Mouse (Mus musculus) kidney, embryonic 14.5 days (tissue): ENCODE measurements at regions not wholly inside any gene's neighbourhood (a gene's known extent, or its start where the extent isn't known, plus 50 kb on each side); places are given as distances from the start of the nearest gene placed in this dataset.

Experiments
- ATAC-seq: fragments of 200-750 bp; cut with Nextera tagmentation; 2 replicates; pipeline ENCODE4 v1.8.0; 2017; ENCODE audit warnings: moderate number of reproducible peaks, mild to moderate bottlenecking, moderate TSS enrichment, moderate library complexity; ENCODE audit not compliant: low FRiP score, low TSS enrichment
- H3K27ac ChIP-seq: fragments of 300-500 bp; sonication (generic); 2 replicates; pipeline ENCODE4 v1.5.1; 2014; ENCODE audit warnings: low read depth, mild to moderate bottlenecking, low read length, moderate library complexity, mixed read lengths
- H3K27me3 ChIP-seq: fragments of 300-500 bp; sonication (generic); 2 replicates; pipeline ENCODE4 v1.6.1; 2014; ENCODE audit warnings: mild to moderate bottlenecking, low read length; ENCODE audit not compliant: control insufficient read depth, insufficient read depth
- H3K36me3 ChIP-seq: fragments of 300-500 bp; sonication (generic); 2 replicates; pipeline ENCODE4 v1.6.1; 2014; ENCODE audit warnings: low read length, mixed read lengths; ENCODE audit not compliant: control insufficient read depth, insufficient read depth
- H3K4me1 ChIP-seq: fragments of 300-500 bp; sonication (generic); 2 replicates; pipeline ENCODE4 v1.6.1; 2014; ENCODE audit warnings: low read length, mixed read lengths; ENCODE audit not compliant: control insufficient read depth, insufficient read depth
- H3K4me2 ChIP-seq: fragments of 300-500 bp; sonication (generic); replicated peaks from 2 replicates; pipeline ENCODE4 v1.6.1; 2014; ENCODE audit warnings: low read depth, mild to moderate bottlenecking, low read length
- H3K4me3 ChIP-seq: fragments of 300-500 bp; sonication (generic); 2 replicates; pipeline ENCODE4 v1.5.1; 2014; ENCODE audit warnings: mild to moderate bottlenecking, low read length
- H3K9ac ChIP-seq: fragments of 300-500 bp; sonication (generic); 2 replicates; pipeline ENCODE4 v1.6.1; 2014; ENCODE audit warnings: low read depth, mild to moderate bottlenecking, low read length, moderate library complexity
- H3K9me3 ChIP-seq: fragments of 300-500 bp; sonication (generic); 2 replicates; pipeline ENCODE4 v1.6.1; 2016; ENCODE audit warnings: low read length; ENCODE audit not compliant: control insufficient read depth
- WGBS: fragments of 180-500 bp; shearing (Covaris S2); extraction: QIAGEN DNeasy Blood & Tissue Kit; methylation state at CpG from one replicate; pipeline ENCODE4 v1.1.7; 2014; 5-methylcytosine and 5-hydroxymethylcytosine counted together

DNA sequence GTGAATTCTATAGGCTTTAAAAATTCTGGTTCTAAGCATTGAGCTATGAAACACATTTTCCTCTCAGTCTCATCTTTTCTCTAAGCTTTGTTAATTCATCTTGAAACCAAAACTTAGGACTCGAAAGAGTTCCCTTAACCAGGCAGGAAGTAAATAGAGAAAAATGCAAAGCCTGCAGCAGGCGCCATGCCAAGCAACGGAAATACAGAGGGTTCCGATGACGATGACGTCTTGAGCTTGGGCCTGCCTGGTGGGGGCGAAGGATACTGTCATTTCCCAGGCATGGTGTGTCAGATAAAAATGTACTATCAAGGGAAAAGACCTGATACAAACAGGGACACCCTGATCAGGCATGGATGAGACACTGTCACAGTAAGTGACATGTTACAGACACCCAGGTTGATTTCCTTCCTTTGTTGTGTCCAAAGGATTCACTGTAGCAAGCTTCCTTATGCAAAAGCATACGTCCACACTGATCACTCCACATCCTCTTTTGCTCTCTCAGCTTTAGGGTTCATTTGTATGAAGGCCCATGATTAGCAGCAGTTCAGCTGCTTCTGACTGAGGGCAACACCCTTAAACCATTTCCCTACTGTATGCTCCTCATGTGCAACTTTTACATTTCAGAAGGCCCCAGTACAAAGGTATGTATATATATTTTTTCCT, 135.0 kb downstream of the Cemip2 start:
- WGBS, result 77% methylated on average over 8 of the region's 8 CpGs
- no peak overlapping the region; the same call in 1 of the 2 replicates for H3K27ac ChIP-seq

DNA sequence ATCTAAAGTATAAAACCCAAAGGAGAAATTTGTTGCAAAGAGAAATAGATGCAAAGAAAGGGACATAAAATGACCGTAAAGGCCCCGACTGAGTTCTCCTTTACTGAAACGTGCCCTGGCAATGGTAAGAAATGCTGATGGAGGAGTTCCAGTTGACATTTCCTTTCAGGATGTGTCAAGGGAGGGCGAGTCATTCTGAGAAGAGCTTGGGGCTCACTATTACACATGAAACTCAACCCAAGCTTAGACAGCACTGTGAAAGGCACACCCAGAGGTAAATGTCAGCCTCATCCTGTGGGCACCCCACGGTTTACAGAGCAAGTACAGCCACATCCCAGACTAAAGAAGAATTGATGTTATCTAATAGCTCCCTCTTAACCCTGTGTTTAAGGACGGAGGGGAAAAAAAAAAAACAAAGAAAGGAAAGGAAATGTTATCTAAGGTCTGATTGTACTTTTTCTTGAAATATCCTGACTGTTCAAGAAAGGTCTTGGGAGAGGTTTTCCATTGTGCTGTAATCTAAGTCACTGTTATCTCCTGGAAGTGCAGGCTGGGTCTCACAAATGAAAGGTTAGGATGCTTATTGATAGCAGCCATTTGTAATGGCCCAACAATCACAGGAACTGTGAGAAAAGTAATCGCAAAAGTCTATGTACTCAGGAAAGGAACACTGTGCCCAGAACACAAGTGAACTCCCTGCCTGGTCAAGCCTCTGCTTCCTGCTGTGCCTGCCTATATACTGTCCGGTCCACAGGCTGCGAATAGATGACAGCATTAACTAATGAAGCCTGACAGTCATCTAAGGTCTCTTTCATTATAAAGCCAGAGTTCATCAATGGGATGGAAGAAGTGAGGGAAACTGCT, 135.8 kb downstream of the Cemip2 start:
- Histone ChIP-seq H3K27me3 (no peaks in the 10 kb centered on the region), H3K4me1 (no peaks in the 10 kb centered on the region), H3K36me3 (no peaks in the 10 kb centered on the region), H3K27ac (no peak overlapping the region), H3K4me3 (no peak overlapping the region), H3K4me2 (no peak overlapping the region), H3K9ac (no peak overlapping the region), H3K9me3 (no peaks in the 10 kb centered on the region)
- ATAC-seq, result no peak
- 52% methylated on average over 9 of the region's 9 CpGs for WGBS

More for the DNA sequence above, 135.0 kb downstream of the Cemip2 start:
- Histone ChIP-seq H3K4me2 (no peak overlapping the region), H3K9ac (no peak overlapping the region), H3K4me1 (no peaks in the 10 kb centered on the region), H3K4me3 (no peak overlapping the region), H3K9me3 (no peaks in the 10 kb centered on the region), H3K36me3 (no peaks in the 10 kb centered on the region), H3K27me3 (no peaks in the 10 kb centered on the region)
- no peak for ATAC-seq

DNA sequence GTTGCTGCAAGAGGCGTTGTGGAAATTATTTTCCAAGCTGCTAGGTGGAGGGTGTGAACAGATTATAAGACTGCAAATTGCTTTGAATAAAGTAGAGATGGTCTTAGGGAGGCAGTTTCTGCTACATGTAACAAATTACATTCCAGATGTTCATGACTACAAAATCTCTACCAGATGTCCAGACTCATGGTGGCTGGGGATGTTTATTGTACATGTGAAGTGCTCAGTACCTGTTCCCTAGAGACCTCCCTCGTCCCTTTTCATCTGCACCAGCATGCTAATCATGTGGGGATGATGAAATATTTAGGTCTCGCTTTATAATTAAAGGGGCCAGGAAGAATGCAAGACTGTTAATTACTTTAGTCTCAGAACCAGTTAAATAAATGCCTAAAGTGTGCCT, 136.5 kb downstream of the Cemip2 start:
- 69% methylated on average over 3 of the region's 3 CpGs for WGBS
- no peaks in the 10 kb centered on the region for H3K27me3 ChIP-seq
- H3K27ac ChIP-seq, result no peak overlapping the region
- no peak overlapping the region for H3K4me3 ChIP-seq
- ATAC-seq, result no peak
- no peaks in the 10 kb centered on the region for H3K4me1 ChIP-seq
- no peak overlapping the region for H3K4me2 ChIP-seq
- no peaks in the 10 kb centered on the region for H3K9me3 ChIP-seq
- H3K9ac ChIP-seq, result no peak overlapping the region
- no peaks in the 10 kb centered on the region for H3K36me3 ChIP-seq

DNA sequence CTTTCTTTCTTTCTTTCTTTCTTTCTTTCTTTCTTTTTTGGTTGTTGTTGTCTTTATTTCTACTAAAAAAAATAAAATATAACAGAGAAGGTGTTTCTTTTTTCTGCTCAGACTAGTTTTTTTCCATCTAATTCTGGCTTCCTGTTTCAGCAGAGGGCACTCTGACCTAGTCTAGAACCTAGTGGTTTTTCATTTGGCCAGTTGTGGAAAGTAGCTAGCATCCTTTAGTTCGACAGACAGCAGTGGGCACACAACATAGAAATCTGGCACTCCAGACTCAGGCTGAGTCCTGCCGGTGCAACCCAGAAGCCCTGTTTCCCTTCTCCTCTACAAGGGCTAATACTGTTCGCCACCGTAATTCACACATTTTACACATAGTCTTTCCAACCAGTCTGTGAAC, 140.0 kb downstream of the Cemip2 start:
- no peak overlapping the region for H3K4me3 ChIP-seq
- H3K9me3 ChIP-seq, result no peaks in the 10 kb centered on the region
- no peak for ATAC-seq
- H3K27me3 ChIP-seq, result no peaks in the 10 kb centered on the region
- 89% methylated on average over 4 of the region's 4 CpGs for WGBS
- H3K9ac ChIP-seq, result no peak overlapping the region
- no peaks in the 10 kb centered on the region for H3K4me1 ChIP-seq
- no peak overlapping the region for H3K4me2 ChIP-seq
- H3K36me3 ChIP-seq, result no peaks in the 10 kb centered on the region
- no peak overlapping the region for H3K27ac ChIP-seq

DNA sequence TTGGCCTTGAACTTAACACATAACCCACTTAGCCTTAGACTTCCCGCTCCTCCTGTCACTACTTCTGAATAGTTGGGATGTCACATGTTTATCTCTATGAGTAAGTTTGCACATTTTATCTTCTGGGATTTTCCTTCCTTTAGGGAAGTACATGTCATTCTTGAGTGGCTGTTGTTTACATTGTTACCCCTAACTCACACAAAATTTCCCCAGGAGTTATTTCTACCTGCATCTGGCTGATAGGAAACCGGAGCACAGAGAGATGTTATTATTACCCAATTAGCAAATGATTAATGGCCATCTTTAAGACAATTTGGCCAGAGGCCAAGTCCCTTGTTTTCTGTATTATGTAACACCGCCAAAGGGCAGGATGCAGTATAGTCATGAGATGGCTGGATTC, 140.9 kb downstream of the Cemip2 start:
- Histone ChIP-seq H3K36me3 (no peaks in the 10 kb centered on the region), H3K4me3 (no peak overlapping the region), H3K9me3 (no peaks in the 10 kb centered on the region), H3K4me2 (no peak overlapping the region), H3K27me3 (no peaks in the 10 kb centered on the region), H3K9ac (no peak overlapping the region), H3K27ac (no peak overlapping the region), H3K4me1 (no peaks in the 10 kb centered on the region)
- 0 out of 2 replicates have a peak, but pooled peaks have one; percentile 24 for ATAC-seq
- WGBS, result 48% methylated on average over 3 of the region's 3 CpGs

DNA sequence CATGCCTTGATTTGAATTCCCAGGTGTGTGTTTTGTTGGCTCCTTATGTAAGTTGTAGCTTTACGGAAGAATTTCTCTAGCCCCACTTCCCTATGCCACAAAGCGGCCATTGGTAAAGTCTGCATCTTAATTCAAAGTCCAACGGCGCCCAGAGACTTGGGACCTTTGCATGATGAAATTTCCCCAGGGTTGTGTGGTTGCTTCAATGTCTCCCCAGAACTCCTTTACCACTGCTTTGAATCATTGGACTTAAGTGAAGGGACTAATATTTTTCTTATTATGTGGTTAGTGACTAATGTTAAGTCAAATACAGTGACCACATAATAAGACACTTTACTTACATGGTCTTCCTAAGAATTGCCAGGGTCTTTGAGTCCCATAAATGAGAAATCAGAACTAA, 162.0 kb downstream of the Cemip2 start:
- Histone ChIP-seq H3K9me3 (no peaks in the 10 kb centered on the region), H3K4me2 (no peak overlapping the region), H3K27me3 (no peaks in the 10 kb centered on the region), H3K4me3 (no peak overlapping the region), H3K36me3 (no peaks in the 10 kb centered on the region), H3K9ac (no peak overlapping the region), H3K4me1 (no peaks in the 10 kb centered on the region), H3K27ac (no peak overlapping the region)
- 93% methylated on average over 4 of the region's 4 CpGs for WGBS
- no peak for ATAC-seq

DNA sequence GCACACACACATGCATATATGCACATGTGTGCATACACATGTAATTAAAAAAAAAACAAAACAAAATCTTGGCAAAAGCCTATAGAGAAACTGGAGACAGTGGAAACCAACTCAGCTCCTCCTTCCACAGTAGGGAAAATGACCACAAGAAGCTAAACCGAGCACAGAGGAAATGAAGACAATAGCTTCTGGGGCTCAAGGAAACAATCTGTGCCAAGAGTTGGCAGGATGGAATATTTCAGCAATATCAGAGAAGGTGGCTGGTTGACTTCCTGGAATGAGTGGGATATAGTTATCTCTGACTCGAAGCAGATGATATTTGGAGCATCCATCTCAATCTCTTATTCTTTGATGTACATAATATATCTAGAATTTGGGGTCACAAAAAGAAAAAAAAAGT, 163.6 kb downstream of the Cemip2 start:
- 84% methylated on average over 2 of the region's 2 CpGs for WGBS

DNA sequence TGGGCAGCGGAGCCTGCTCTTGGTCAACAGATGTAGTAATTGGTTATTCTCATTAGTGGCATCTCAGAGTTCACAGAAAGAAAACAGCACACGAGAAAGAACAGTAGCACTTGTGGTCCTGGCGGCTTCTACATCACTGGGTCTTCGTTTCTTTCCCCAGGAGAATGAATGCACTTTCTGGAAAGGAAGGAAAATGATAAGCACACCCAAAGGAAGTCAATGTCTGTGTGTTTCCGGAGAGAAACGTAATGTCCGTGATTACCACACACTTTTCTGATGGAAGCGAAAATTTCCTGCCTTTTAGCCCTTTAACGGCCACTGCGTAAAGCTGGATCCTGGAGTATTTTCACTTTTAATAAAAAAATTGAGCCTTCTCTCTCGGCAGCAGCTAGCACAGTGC, 164.1 kb downstream of the Cemip2 start:
- ATAC-seq, result no peak
- Histone ChIP-seq H3K4me2 (no peak overlapping the region), H3K9ac (no peak overlapping the region), H3K4me3 (no peak overlapping the region), H3K9me3 (no peaks in the 10 kb centered on the region), H3K36me3 (no peaks in the 10 kb centered on the region), H3K27ac (peak overlapping the region; percentile 24; the same call in 1 of the 2 replicates), H3K4me1 (no peaks in the 10 kb centered on the region), H3K27me3 (no peaks in the 10 kb centered on the region)
- WGBS, result 73% methylated on average over 11 of the region's 11 CpGs

More for the DNA sequence above, 163.6 kb downstream of the Cemip2 start:
- Histone ChIP-seq H3K4me2 (no peak overlapping the region), H3K4me3 (no peak overlapping the region), H3K9me3 (no peaks in the 10 kb centered on the region), H3K4me1 (no peaks in the 10 kb centered on the region), H3K27ac (no peak overlapping the region; the same call in 1 of the 2 replicates), H3K36me3 (no peaks in the 10 kb centered on the region), H3K9ac (no peak overlapping the region), H3K27me3 (no peaks in the 10 kb centered on the region)
- no peak for ATAC-seq

DNA sequence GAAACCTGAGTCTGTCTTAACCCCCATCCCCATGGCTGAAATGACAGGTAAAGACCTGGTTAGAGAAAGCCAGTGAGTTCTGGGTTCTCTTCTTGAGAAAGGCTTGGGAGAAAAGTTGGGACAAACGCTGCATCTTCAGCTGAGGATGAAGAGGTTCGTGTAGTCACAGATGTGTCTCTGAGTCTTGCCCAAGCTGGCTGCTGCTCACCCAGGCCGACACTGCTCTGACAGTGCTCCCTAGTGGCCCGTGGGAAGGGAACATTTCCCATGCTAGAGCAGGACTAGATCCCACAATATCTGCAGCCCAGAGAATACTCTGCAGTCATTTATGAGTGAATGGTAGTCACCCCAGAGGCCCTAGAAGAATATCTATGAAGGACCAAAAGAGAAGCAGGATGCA, 165.3 kb downstream of the Cemip2 start:
- Histone ChIP-seq H3K4me2 (no peak overlapping the region), H3K4me1 (no peaks in the 10 kb centered on the region), H3K9ac (no peak overlapping the region), H3K27me3 (no peaks in the 10 kb centered on the region), H3K9me3 (no peaks in the 10 kb centered on the region), H3K4me3 (no peak overlapping the region), H3K36me3 (no peaks in the 10 kb centered on the region), H3K27ac (no peak overlapping the region)
- no peak for ATAC-seq
- 59% methylated on average over 4 of the region's 4 CpGs for WGBS
